Mouse (Mus musculus): ENCODE data around the gene Trim38.

Gene Trim38

DNA sequence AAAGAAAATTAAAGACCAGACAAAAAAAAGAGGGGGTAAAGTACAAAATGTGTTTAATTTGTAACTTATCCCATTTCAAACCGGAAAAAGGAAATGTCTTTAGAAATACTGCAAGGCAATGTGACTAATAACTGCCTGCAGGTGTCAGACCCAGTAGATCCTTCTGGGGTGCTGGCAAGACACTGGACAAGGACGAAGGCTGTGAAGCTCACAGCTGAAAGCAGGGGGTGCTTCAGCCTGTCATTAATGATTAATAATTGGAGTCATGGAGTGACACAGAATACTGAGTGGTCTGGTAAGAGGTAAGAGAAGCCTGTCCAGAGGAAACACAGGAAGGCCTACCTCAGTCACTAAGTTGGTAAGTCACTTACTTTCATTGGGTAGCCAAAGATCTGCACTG is 69.6 kb downstream of the Trim38 start, which contains the start of gene Slc17a3:
Slc17a3 (plus strand) TSS at position 127 of the 400 bp plus-strand sequence.
- no peak for DNase-seq

All from cerebellum, adult 11-12 months (tissue).